ENCODE assay signal across 20 mouse cellular contexts in the genomic region with DNA sequence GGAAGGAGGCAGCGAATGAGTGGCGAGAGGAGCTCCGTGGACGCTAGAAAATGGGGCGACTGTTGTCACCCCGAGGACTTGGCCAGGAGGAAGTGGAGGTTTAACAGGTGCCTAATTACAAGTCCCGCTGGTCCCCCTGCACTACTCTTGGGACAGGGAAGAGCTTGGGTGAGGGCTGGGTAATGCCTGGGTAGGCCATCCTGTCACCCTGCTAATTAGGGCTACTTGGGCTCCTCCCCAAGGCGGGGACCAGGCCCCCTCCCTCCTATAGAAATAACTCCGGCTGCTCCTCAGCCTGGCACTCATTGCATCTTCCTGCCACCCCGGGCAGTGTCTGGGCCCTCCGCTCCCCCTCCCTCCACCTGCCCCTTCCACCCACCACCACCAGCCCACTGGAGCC. TPM values are rescaled to one million over a fixed set of nuclear protein-coding genes. Genes with fewer than 3 reads are reported as not detected.
"Had no signal": no experiment of that assay in that cellular context is flagged by ENCODE, and none has a peak within 500 bp of the region (broad histone marks: within the 10 kb centered on the region; RNA-seq: fewer than 3 reads in every experiment).

A gene (plus strand): TSS at position 301 of the 400 bp plus-strand sequence.

- ATAC-seq: liver, postnatal 0 days had no signal

- H3K4me2 ChIP-seq: kidney, embryonic 15.5 days; limb, embryonic 12.5 days; limb, embryonic 15.5 days; liver, embryonic 11.5 days; lung, embryonic 15.5 days; midbrain, embryonic 11.5 days had no signal

- H3K9ac ChIP-seq: kidney, embryonic 15.5 days; limb, embryonic 12.5 days; limb, embryonic 15.5 days; liver, embryonic 14.5 days; liver, postnatal 0 days; lung, embryonic 15.5 days had no signal

- H3K27ac ChIP-seq: kidney, embryonic 15.5 days; left cerebral cortex, adult 2 months; limb, embryonic 12.5 days; limb, embryonic 15.5 days; liver, embryonic 14.5 days; lung, embryonic 15.5 days had no signal

- H3K4me3 ChIP-seq: kidney, embryonic 15.5 days; left cerebral cortex, adult 2 months; limb, embryonic 12.5 days; limb, embryonic 15.5 days; lung, embryonic 15.5 days had no signal

- H3K9me3 ChIP-seq: kidney, embryonic 15.5 days; limb, embryonic 12.5 days; limb, embryonic 15.5 days; lung, embryonic 15.5 days had no signal

- DNase-seq: kidney, adult 11 months; kidney, adult 8-10 months; kidney, postnatal 10 days; kidney, postnatal 36 days; layer of hippocampus, postnatal 36 days; liver, postnatal 0 days; lung, postnatal 10 days; midbrain, embryonic 14.5 days; thymus, adult 18-20 months; thymus, postnatal 36 days had no signal

- H3K36me3 ChIP-seq: kidney, embryonic 15.5 days; limb, embryonic 12.5 days; limb, embryonic 15.5 days; lung, embryonic 15.5 days had no signal

RNA-seq across cellular contexts. Expression of the gene that starts here (rescaled TPM):
- total RNA-seq: megakaryocyte progenitor cell, adult 5-6 weeks; megakaryocyte-erythroid progenitor cell, adult 5-6 weeks had no signal
- polyA plus RNA-seq: limb, embryonic 12.5 days; liver, embryonic 11.5 days; liver, embryonic 14.5 days; liver, postnatal 0 days had no signal
